Mouse (Mus musculus): ENCODE measurements around the gene Znhit3.
A peak's percentile ranks its signal among the peaks of the same experiment; 100 is the strongest.

Znhit3 gene

DNA sequence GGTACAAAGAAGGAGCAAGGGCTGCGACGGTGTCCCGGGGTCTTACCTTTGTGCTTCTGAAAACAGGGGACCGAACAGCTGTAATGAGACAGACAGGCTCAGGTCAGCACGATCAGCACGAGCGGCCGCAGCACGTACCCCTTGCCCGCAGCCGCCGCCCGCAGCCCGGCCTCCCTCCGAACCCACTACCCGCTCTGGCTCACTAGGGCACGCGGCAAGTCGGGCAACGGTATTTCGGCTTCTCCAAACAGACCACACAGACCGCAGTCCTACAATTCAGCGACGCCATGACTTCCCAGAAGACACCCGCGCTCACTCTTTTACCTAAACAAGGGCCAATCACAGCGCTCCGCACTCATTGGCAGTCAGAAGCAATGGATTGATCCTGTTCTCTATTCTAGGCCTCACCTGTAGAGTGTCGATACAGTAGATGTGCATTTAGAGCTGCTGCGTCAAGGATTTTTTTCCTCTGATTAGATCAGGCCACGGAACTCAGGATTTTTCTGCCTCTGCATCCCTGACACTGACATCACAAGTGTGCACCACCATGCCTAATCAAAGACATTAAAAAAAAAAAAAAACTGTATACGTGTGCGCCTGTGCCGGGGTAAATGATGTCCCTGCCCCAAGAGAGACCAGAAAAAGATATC, at the start of gene Znhit3:
TSS of gene Znhit3 (minus strand) at position 314 of the 650 bp plus-strand sequence.
- DNase-seq (ENCODE audit: low read depth, low spot score): peak; percentile 93

DNA sequence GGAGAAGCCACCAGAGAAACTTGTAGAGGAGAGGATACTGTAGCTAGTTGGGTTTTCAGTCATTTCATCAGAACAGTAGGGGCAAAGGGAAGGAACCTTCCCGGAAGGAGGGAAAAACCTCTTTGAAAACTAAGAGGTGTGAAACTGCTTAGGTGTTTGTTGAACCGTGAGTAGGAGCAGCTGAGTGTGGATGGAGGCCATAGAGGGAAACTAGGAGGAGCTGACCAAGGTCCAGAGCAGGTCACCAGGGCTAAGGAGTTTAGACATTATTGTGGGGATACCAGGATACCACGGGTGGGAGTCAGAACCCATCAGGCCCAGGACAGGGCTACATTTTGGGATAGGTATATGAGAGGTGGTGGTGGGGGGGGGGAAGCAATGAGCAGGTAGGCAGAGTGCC, 47.4 kb upstream of the Znhit3 start:
- no peak for DNase-seq (ENCODE audit: low read depth, low spot score)

DNA sequence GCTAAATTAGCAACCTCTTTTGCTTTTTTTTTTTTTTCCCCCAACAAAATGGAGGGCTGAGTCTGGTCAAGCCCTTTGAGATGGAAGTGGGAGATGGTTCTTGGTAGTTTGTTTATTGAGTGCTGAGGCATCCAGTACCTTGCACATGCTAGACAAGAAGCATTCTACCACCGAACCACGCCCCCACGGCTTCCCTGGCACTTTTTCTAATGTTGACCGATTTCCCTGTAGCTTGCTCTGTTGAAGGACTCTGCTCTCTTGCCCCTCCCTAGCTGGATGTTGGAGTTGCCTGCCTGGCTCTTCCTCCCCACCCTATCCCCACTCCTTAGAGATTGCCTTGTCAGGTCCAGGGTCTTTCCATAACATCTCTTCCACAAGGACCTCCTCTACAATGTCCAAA, 46.4 kb upstream of the Znhit3 start:
- DNase-seq (ENCODE audit: low read depth, low spot score): no peak

DNA sequence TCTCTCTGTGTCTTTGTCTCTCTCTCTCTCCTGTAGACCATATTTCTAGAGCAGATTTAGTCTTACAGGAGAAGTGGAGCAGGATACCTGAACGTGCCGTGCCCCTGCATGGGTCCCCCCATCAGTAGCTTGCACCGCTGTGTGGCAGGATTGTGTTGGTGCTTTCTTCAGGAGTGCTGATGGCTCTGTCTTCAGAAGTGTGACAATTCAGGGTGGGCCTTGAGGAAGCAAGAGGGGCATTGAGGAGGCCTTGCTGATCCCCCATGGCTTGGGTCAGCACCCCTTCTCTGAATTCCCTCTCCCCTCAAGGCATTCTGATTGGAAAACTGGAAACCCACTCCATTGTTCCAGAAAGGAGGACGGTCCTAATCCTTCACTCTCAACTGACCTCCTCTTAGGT, 45.4 kb upstream of the Znhit3 start:
- no peak for DNase-seq (ENCODE audit: low read depth, low spot score)

DNA sequence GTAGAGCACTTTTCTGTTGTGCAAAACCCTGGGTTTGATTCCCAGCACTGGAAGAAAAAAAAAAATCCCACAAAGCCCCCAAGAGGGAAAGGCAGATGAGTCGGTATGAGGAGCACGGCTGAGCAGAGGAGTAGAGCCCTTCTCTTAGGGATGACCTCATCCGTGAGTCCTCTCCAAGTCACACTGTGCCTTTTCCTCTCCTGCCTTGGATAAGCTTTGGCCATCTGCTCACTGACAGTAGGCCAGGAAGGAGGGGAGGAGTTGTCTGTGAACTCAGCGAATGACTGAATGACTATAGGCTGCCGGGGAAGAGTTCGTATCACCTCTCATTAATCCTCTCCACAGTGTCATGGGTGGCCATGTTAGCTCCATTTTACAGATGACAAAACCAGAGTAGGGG, 44.6 kb upstream of the Znhit3 start:
- DNase-seq (ENCODE audit: low read depth, low spot score): no peak

DNA sequence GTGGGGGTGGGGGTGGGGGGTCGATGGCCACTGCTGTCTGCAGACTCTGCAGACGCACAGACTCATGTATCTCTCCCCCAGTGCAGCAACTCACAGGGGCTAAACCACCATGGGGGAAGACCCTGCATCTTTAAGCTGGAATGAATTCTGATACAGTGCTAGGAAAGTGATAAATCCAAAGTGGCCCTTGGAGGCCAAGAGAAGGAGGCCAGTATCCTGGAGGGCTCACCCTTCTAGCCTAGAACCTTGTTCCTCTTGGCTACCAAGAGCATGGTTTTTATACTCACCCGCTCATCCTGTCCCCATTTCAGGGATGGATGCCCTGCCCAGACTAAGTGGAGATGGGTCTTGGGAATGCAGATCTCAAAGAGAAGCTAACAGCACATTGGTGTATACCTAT, 44.1 kb upstream of the Znhit3 start:
- DNase-seq (ENCODE audit: low read depth, low spot score): no peak

DNA sequence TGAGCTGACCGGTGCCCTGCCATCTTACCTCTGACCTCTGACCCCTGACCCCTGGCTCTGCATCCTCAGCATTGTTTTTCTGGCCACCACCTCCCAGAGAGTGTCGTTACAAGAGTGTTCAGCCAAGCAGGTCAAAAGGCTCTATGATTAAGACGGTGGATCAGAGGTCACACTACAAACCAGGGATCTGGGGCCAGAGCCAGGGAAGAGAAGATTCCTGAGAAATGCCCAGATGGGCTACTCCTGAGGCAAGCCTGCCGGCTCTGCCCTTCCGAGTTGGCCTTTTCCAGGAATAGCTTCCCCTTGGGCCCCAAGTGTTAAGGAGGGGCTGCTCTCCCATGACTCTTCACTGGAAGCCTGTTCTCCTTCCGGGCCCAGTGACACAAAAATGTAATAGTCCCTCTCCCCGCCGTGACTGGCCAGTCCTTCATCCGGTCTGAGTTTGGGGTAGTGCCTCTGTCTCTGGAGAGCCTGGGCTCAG, 43.6 kb upstream of the Znhit3 start:
- DNase-seq (ENCODE audit: low read depth, low spot score): no peak

DNA sequence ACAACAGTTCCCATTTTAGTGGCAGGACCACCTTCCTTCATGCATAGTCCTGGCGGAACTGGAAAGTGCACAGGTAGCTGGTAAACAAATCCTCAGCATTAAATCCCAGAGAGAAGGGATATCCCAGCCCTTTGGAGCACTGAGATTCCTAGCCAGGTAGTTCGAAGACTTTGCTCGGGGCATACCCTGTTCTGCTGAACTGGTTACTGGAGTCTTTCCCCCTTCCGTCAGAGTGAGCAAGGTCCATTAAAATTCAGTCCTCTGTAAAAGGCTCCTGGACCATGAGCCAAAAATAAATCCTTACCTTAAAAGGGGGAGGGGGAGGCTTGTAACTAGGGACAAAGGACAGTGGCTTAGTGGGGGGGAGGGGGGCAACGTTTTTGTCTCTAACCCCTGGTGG, 43.0 kb upstream of the Znhit3 start:
- no peak for DNase-seq (ENCODE audit: low read depth, low spot score)

DNA sequence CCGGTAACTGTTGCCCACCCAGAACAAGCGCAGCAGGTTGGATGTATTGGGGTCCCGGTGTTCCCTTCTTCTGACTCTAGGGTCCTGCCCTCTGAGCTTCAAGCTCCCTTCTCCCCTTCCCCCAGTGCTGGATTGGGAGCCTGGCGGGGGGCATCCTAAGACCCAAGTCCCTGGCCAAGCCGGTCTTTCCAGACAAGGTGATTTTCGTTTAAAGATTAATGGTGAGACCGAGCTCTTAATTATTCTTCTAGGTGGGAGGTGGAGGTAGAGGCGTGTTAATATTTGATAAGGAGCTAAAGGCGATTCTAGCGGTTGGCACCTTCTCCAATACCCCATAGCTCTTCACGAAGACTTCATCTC, 42.1 kb upstream of the Znhit3 start:
- DNase-seq (ENCODE audit: low read depth, low spot score): no peak

DNA sequence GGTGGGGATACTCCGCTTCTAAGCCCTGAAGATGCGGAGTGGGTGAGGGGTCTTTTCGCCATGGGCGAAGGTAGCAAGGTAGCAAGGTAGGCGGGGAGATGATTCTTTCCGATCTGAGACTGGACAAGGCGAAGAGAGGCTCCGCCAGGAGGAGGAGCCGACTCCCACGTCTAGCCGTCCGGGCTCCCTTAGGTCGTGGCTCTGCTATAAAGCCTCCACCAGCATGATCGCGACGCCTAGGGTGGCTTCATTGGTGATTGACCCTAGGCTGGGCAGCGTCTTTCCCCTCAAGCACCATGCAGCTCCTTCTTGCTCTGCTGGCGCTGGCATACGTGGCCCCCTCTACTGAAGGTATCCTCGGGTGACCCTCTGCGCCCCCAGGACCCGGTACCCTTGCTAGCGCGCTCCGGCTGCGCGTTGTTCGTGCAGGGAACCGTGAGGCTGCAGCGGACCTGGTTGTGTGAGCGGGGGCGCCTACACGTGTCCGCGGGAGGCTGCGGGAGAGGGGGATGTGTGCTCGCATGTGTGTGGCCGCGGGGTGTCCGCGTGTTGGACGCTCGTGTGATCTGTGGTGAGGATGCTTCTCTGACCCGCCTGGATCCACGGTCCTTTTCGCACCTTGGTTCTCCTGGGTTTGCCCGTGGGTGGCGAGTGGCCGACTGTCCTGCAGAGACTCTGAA, 41.6 kb upstream of the Znhit3 start, which contains the start of gene Car4:
TSS of gene Car4 (plus strand) at position 196 of the 680 bp plus-strand sequence.
- peak; percentile 41 for DNase-seq (ENCODE audit: low read depth, low spot score)

DNA sequence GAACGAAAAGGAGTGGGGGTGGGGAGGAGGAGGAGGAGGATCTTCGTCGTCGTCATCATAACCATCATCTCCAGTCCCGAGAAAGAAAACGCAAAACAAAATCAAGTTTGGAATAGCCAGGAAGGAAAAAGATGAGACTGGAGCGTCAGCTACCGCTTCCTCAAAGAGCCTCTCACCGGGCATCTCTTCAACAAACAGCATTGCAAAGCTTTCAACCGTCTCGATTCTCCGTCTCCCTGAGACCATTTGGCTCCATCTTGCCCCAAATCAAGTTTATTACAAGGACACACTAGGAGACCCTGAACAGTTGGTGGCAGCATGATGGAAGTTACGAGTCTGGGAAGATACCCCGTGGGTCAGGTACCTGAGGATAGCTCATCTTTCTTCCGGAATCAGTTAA, 41.0 kb upstream of the Znhit3 start:
- no peak for DNase-seq (ENCODE audit: low read depth, low spot score)

DNA sequence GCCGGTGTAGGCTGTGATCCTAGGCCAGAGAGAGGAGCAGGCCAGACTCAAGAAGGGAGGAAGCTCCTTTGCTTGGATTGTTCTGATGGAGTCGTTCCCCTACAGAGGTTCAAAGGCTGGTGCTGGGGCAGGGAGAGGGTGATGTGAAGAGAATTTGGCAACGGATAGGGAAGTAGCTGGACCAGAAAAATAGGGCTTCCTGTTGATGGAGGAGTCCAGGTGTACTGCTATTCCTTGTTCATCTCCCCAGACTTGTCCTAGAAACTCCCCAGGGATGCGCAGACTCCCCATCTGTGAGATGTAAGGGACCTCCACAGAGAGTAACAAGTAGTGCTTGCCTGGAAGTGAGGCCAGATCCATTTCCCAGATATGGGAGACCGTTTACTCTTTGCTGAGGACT, 40.2 kb upstream of the Znhit3 start:
- DNase-seq (ENCODE audit: low read depth, low spot score): no peak

DNA sequence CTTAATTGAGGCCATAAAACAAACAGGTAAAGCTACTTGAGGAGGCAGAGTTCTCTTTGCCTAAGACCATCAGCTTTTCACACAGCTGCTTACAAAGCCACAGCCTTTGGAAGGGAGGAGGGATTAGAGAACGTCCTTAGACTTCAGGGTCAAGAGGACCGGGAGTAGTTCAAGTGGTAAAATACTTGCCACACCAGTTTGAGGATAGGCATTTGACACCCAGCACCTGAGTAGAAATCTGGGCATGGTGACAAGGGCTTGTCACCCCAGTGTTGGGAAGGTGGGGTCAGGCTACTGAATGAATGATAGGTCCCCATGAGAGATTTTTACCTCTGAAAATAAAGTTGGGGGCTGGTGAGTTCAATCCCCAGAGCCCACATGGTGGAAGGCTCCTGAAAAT, 36.4 kb upstream of the Znhit3 start:
- no peak for DNase-seq (ENCODE audit: low read depth, low spot score)

DNA sequence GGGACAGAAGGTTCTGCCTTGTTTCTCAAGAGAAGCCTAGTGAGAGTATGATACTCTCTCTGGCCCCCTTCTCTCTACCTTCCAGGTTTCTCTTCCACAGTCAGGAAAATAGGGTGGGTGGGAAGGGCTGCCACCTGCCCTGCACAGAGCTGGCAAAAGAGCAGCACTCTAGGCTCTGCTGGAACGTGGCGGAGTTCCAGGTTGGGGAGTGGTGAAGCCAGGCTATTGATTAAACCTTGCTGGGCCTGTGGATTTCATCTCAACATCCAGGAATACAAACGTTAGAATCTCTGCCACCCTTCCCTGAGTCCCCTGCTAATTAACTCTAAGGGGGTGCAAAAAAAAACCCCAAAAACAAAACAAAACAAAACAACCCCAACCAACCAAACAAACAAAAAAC, 32.4 kb upstream of the Znhit3 start:
- no peak for DNase-seq (ENCODE audit: low read depth, low spot score)

DNA sequence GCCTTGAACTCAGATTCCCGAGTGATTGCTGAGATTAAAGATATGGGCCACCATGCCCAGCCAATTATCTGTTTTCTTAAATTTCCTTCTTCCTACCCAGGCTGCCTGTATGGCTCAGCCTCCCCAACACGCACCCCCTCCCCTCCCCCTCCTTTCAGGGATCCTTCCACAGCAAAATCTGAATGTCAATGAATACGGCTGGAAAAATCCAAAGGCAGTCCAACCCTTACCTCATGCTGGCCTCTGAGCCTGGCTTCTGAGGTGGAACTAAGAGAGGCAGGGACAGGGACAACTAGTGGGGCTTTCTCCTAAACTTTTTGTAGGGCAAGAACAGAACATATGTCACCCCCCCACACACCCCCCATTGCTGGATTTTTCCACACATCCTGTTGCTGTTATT, 31.9 kb upstream of the Znhit3 start:
- DNase-seq (ENCODE audit: low read depth, low spot score): peak; percentile 40

DNA sequence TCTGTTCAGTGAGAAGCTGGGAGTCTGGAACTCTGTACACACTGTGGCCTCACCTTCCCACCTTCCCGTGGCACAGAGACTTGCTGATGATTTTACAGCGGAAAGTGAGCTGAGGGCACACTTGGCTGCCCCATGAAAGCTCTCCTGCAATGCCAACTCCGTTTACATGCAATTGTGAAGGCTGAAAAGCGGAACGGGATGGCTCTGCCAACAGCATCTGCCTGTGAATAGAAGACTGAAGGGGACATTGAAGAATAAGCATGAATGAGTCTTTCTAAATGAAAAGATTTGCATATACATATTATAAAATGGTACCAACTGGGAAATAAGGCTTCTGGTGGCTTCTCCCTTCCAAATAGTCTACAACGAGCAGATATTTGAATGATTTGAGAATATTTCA, 31.0 kb upstream of the Znhit3 start:
- DNase-seq (ENCODE audit: low read depth, low spot score): no peak

DNA sequence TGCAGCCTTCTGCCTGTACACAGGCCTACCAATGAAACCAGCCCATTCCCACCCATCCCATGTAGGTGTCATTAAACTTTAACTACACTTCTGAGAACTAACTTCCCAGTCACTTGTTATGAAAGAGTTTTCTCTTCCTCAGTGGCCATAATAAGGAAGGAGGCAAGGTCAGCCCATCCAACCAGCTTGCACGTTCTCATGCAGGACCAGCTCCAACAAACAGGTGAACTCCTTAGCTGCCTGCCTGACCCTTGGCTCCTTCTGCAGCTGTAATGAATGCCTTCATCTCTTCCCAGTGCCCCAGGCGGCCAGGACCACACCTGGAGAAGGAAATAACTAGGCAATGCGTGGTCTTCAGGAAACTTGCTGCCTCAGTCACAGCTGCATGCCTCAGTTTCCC, 29.7 kb upstream of the Znhit3 start:
- DNase-seq (ENCODE audit: low read depth, low spot score): no peak

DNA sequence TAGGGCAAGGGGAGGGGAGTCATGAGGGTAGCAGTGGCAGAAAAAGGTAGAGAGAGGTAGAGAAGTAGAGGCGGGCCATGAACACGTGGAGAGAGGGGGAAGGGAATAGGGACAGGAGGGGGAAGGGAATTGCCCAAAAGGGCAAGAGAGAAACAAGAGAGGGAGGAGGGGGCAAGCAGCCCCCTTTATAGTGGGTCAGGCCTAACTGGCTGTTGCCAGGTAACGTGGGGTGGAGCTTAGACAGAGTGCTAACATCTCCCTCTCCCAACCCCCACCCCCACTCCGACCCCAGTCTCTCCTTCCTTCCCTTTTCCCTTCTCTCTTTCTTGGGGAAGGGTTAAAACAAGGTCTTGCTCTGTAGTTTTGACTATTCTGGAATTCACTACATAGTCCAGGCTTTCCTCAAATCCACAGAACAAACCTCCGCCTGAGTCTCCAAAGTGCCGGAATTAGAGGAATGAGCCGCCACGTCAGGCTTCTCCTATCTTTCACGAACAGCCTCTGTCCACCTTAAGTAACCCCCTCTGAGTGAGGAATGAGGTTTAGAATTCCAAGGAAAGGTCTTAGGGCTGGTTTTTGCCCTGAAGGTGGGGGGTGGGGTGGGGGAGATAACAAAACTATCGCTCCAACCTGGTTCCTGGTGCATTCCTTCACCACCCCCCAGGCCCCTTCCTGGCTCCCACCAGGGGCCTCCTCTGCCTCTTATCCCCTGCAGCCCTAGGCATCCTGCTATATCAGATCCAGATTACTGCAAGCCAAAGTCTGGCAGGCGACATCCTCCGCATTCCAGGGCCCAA, 28.7 kb upstream of the Znhit3 start:
- peak; percentile 80 for DNase-seq (ENCODE audit: low read depth, low spot score)

DNA sequence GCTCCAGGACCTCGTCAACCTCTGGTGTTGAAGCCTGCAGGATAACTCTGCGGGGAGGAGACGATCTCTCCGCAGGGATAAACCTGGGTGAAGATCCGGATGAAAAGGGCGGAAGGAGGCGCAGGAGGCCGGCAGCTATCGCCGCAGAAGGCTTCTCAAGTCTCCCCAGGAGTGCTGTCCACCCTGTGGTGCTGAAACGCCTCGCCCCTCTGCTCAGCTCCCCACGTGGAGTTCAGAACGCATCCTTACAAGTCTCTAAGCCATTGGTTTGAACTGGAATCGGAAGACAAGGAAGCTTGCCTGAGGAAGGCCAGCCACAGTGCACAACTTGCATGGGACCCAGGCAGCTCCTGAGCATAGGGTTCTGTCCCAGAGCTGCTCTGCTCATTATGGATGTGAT, 27.8 kb upstream of the Znhit3 start:
- DNase-seq (ENCODE audit: low read depth, low spot score): peak; percentile 94

DNA sequence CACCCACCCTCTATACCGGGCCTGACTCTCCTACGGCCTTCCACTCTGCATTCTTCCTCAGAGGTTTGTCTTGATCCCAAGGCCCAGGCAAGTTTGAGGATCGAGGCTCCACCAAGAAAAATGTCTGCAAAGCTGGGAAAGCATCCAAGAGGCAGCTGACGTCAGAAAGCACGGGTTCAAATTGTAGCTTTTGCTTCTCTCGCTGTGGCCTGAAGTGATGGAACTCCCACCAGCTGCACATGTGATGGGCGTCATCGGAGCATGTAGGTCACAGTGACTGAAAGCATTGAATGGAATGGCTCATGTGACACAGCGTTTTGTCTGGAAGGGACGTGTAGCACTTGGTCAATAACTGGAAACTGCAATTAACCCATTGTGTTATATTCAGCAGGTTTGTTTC, 24.0 kb upstream of the Znhit3 start:
- DNase-seq (ENCODE audit: low read depth, low spot score): no peak

DNA sequence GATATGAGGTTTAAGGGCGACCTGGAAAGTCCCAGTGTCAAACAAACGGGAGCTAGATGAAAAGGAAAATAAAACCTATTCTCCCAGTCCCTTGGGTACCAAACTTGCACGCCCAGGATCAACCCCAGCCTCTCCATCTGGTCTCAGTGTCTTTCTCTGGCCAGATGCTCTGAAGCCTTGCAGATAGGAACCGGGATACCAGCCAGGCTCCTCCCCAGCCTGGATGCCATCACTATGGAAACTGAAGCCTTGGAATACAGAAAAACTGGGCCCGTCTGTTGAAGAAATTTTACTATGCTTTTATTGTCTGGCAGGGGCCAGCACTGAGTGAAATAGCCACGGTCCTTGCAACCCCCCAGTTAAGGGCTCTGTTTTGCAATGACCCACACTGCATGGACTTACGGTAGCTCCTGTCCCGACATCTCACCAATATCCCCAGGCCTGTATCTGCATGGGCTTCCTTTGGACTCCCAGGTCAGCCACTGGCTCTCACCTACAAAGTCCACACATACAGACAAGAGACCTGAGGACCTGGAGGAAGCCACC, 23.4 kb upstream of the Znhit3 start:
- no peak for DNase-seq (ENCODE audit: low read depth, low spot score)

DNA sequence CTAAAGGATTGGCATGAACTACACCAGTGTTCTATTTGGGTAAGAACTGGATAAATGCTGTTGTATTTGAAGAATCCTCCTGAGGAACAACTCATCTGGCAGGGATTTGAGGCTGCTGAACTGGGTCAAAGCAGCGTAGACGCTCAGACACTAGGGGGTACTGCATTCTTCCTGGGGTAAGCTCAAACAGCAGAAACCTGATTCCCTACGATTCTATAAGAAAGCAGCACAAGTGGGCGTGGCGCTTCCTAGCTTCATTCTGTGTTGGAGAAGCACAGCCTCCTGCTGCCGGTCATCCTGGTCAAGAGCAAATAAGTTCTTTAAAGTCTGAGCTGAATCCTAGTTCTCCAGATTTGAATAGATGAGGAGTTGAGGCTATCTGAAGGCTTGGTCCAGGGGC, 16.1 kb upstream of the Znhit3 start:
- peak; percentile 64 for DNase-seq (ENCODE audit: low read depth, low spot score)

Measured in ES-CJ7 (cell line).